Mouse (Mus musculus) right cerebral cortex, postnatal 36 days (tissue): ENCODE results near the gene Foxd1.

Experiments used
- DNase-seq, 2 experiments: peaks; one replicate each; pipeline ENCODE4 v3.0.0; 2022; ENCODE audit warnings: low spot score in 2 of 2, mixed read lengths in 1 of 2

Gene Foxd1

GRCm38 (mm10) chr13:98389092-98389491 lies 35.0 kb downstream of the Foxd1 start:
- DNase-seq, result no peak

- DNase-seq, result no peak
These were observed 36.3 kb downstream of the Foxd1 start for GRCm38 (mm10) chr13:98390363-98390762.

- DNase-seq, result no peak
These were observed 37.0 kb downstream of the Foxd1 start for GRCm38 (mm10) chr13:98390771-98391634.

GRCm38 (mm10) chr13:98391635-98391990 lies 37.6 kb downstream of the Foxd1 start:
- no peak for DNase-seq

GRCm38 (mm10) chr13:98392031-98392430 lies 38.0 kb downstream of the Foxd1 start:
- DNase-seq, result no peak

GRCm38 (mm10) chr13:98393356-98394070 lies 39.5 kb downstream of the Foxd1 start:
- DNase-seq, result no peak
